Mouse (Mus musculus) Muller cell, postnatal 12 days (primary cell): ENCODE data around the gene C330007P06Rik.
"Not testable (repeated sequence)": the region's sequence is repeated elsewhere in the genome, so short reads cannot be mapped to it uniquely, and the experiment has no call there.

Experiments used
- DNase-seq: peaks from one replicate; pipeline ENCODE4 v3.0.0-alpha.2; 2015; ENCODE audit errors: inconsistent ontology term

Gene C330007P06Rik

DNA sequence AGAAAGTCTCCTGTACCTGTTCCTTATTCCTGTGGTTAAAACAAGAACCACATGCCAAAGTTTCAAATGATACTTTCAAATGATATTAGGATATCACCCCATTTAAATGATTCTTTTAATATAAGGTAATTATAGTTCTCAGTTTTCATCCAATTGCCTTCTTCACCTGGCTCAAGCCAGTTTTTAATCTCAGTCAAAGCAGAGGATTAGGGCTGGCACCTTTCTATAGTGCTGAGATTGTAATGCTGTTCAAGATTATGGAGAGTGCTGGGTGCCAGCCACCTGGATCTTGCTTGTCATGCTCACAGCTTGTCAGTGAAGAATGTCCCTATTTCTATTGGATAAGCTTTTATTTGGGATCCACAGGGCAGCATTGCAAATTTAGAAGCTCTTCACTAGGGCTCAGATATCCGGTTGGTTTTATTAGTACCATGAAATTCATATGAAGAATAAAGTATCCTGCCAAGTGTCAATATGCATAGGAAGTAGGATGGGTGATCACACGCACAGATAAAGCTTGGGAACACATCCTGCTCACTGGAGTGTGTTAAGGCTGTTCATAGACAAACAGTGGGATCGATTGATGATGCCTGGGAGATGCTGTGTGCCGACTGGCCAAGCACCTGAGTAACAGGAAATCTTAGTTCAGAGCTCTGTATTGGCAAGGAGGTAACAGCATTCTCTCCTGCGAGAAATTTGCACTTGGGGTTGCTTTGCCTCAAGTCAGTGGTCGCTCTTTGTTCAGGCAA is 74.6 kb downstream of the C330007P06Rik start:
- no peak for DNase-seq

DNA sequence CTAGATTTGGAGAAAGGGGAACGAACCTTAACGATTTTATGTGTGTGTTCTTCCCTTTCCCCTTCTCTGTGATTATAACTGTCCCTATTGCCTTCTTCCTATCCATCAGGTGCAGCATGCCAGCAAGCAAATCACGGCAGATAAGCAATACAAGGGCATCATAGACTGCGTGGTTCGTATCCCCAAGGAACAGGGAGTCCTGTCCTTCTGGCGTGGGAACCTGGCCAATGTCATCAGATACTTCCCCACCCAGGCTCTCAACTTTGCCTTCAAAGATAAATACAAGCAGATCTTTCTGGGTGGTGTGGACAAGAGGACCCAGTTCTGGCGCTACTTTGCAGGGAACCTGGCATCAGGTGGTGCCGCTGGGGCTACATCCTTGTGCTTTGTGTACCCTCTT is 77.2 kb downstream of the C330007P06Rik start:
- not testable (repeated sequence) for DNase-seq

DNA sequence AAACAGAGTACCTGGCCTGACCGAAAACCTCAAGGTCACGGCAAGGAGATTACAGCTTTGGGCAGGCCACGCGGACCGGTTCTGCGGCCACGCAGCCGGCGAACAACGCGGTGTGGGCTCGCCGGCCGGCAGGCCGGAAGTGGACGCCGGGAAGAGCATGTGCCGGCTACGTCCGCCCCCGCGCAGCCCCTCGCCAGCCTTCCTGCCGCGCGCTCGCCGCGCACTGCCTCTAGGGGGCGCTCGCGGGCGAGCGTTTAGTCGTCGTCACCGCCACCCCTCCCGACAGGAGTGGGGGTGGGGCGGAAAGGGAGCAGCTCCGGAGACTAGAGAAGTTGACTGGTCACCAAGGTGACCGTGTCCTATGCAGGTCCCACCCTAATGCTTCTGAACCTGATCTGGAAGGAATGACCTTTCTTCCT is 77.7 kb downstream of the C330007P06Rik start:
- DNase-seq = peak; percentile 86

DNA sequence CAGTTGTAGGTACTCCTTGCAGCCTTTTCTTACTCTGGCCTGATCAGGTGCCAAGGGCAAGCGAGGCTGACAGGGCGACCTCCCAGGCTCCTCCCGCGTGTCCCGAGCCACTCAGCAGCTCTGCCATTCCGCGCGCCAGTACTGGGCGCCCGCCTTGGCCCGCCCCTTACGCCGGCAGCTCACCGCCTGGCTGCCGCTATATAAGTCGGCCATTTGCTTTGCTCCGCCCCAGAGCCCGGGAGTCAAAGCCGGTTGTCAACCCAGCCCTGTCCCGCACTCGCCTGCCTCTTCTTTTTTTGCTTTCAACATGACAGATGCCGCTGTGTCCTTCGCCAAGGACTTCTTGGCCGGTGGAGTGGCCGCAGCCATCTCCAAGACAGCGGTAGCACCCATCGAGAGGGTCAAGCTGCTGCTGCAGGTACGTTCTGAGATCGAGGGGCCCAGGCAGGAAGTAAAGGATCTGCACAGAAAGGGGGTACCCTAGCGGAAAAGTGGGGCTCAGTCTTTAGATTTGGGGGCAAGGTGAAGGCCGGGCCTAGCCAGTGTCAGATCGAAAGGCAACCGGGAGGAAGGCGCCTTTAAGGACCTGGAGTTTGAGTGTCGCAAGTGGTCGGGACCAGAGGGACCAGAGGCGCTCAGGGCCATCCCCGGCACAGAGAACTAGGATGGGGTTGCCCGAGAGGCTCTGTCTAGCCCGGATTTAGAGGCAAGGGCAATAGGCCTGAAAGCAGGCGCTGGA is 78.3 kb downstream of the C330007P06Rik start, which contains the start of gene Slc25a5:
TSS of gene Slc25a5 (plus strand) at position 228 of the 739 bp plus-strand sequence.
- peak; percentile 84 for DNase-seq

- DNase-seq = no peak
These were observed 79.3 kb downstream of the C330007P06Rik start for GRCm38 (mm10) chrX:36794571-36794970.

GRCm38 (mm10) chrX:36789360-36789759 is 84.6 kb downstream of the C330007P06Rik start:
- DNase-seq = no peak

DNA sequence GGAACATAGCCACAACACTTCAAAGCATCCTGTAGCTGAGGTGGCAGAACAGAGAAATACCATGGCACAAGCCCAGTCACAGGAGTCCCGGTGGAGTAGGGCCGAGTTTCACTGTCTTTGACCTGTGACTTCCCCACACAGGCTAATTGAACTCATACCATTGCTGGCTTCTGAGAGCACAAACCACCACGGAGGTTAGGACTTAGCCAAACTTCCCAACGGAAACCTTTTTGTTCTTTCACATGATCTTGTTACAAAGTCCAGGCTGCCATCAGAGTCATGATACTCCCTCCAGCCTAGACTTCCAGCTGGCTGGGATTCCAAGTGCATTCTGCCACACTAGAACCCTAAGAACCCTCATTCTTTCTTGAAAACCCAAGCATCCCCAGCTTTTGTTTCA is 96.2 kb downstream of the C330007P06Rik start:
- DNase-seq = no peak

GRCm38 (mm10) chrX:36775520-36775919 is 98.4 kb downstream of the C330007P06Rik start:
- DNase-seq = no peak
